Mouse (Mus musculus): Measurements from ENCODE around the gene Antxrl. TPM values are rescaled to one million over a fixed set of nuclear protein-coding genes. Genes with fewer than 3 reads are reported as not detected.

The Antxrl gene
- polyA plus RNA-seq, 1 experiment: not detected

DNA sequence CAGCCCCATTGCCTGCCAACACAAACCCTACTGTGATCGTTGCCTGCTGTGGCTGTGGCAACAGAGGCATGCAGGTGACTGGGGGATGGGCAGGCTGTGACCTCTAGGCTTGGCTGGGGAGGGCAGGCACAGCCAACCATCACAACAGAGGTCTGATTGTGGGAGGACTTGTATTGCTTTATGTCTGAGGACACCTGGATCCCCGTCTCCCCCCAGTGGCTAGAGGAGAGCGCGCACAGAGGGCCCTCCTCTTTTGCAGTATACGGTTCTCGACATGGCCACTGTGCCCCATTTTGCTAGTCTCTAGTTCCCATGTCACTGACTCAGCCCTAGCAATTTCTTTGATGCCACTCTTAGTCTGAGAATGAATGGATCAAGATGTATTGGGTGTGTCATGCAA, 19.2 kb downstream of the Antxrl start:
- no peaks in the 10 kb centered on the region for H3K4me1 ChIP-seq (ENCODE audit: control insufficient read depth, insufficient read depth, low read length)
- TF ChIP-seq POLR2A (IDR thresholded peaks at IDR 0.05; ENCODE audit: extremely low read depth, insufficient read depth, low read length) (no peak), CTCF (IDR thresholded peaks at IDR 0.05; ENCODE audit: extremely low read depth, insufficient read depth, low read length) (no peak)
- no peak overlapping the region for H3K4me3 ChIP-seq (ENCODE audit: insufficient read depth, low read length)

DNA sequence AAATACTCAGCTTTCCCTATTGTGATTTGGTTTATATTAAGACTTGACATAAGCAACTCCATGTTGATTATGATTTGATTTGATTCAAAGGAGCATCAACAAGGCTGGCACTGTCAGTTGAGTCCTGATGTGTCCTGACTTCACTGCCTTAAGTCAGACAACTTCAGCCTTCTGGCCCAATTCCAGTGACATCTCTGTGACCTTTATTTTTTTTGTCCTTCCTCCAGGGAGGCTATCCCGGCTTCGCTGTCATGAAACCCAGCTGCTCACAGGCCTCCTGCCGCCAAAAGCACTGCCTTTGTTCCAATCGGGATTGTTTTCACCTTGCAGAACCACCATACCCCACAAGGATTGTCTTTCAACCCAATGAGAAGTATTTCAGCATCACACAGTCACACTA, 22.8 kb downstream of the Antxrl start:
- no peaks in the 10 kb centered on the region for H3K4me1 ChIP-seq (ENCODE audit: control insufficient read depth, insufficient read depth, low read length)
- no peak overlapping the region for H3K4me3 ChIP-seq (ENCODE audit: insufficient read depth, low read length)
- no peak overlapping the region for H3K27ac ChIP-seq (ENCODE audit: insufficient read depth, low read length)
- no peak for TF ChIP-seq POLR2A (IDR thresholded peaks at IDR 0.05; ENCODE audit: extremely low read depth, insufficient read depth, low read length)
- no peak for TF ChIP-seq CTCF (IDR thresholded peaks at IDR 0.05; ENCODE audit: extremely low read depth, insufficient read depth, low read length)

More for the DNA sequence above, 19.2 kb downstream of the Antxrl start:
- no peak overlapping the region for H3K27ac ChIP-seq (ENCODE audit: insufficient read depth, low read length)

DNA sequence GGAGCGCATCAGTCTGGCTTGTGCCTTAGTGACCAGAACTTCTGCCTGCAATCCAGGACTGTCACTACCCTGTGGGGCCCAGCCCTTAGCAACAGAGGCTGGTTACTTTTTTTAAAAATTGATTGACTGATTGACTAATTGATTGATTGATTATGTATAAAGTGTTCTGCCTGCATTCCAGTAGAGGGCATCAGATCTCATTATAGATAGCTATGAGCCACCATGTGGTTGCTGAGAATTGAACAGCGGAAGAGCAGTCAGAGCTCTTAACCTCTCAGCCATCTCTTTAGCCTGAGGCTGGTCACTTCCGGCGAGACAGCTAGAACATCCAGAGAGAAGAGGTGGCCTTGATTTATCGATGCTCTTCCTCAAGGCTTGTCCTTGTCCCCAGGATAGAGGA, 24.7 kb downstream of the Antxrl start:
- no peak overlapping the region for H3K4me3 ChIP-seq (ENCODE audit: insufficient read depth, low read length)
- H3K4me1 ChIP-seq (ENCODE audit: control insufficient read depth, insufficient read depth, low read length): no peaks in the 10 kb centered on the region
- no peak overlapping the region for H3K27ac ChIP-seq (ENCODE audit: insufficient read depth, low read length)
- TF ChIP-seq CTCF (IDR thresholded peaks at IDR 0.05; ENCODE audit: extremely low read depth, insufficient read depth, low read length) (no peak), POLR2A (IDR thresholded peaks at IDR 0.05; ENCODE audit: extremely low read depth, insufficient read depth, low read length) (no peak)

DNA sequence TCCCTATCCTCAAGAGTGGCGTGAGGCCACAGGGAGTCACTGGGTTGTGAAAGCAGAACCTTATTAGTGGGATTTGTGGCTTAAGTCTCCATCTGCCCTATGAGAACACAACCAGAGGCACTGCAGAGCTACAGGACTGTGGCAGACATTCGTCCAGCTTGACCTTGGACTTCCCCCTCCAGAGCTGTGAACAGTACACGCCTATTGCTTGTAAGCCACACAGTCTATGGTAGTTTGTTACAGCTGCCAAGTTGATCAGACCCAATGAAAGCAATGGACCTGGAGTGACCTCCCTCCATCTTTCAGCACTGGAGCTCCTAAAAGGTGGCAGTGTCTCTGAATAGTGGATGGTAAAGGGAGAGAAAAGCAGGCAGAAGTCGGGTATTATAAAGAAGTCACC, 25.8 kb downstream of the Antxrl start:
- TF ChIP-seq POLR2A (IDR thresholded peaks at IDR 0.05; ENCODE audit: extremely low read depth, insufficient read depth, low read length) (no peak), CTCF (IDR thresholded peaks at IDR 0.05; ENCODE audit: extremely low read depth, insufficient read depth, low read length) (no peak)
- Histone ChIP-seq H3K4me3 (ENCODE audit: insufficient read depth, low read length) (no peak overlapping the region), H3K4me1 (ENCODE audit: control insufficient read depth, insufficient read depth, low read length) (no peaks in the 10 kb centered on the region), H3K27ac (ENCODE audit: insufficient read depth, low read length) (no peak overlapping the region)

DNA sequence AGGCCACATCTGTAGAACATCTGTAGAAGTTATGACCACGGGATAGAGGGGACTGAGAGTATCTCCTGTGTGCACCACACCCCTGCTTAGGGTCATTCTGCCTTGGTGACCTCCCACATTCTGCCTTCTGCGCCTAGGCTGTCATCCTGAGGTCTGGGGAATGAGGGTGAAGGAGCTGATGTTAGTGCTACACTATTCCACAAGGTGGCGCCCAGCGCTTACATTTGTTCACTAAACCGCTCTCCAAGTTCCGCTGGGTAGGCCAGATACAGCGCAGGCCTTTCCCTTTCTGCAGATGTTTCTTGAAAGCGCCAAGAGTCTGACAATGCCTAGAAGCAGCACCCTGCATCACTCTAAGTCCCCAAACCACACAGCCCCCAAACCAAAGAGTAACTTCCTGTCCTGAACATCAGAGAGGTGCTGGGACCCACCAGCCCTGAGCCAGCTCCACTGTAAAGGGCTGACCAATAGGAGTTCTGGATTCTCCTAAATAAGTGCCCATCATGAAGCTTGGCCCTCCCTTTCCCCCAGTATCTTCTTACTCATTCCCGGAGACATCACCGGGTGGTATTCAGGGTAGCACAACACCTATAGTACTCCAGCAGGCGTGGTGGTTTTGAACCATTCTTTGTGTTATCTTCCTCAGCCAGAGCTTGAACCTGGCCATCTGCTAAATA, 28.0 kb downstream of the Antxrl start:
- TF ChIP-seq POLR2A (IDR thresholded peaks at IDR 0.05; ENCODE audit: extremely low read depth, insufficient read depth, low read length) (no peak), CTCF (IDR thresholded peaks at IDR 0.05; ENCODE audit: extremely low read depth, insufficient read depth, low read length) (peak; percentile 94)
- H3K27ac ChIP-seq (ENCODE audit: insufficient read depth, low read length): no peak overlapping the region
- no peaks in the 10 kb centered on the region for H3K4me1 ChIP-seq (ENCODE audit: control insufficient read depth, insufficient read depth, low read length)
- no peak overlapping the region for H3K4me3 ChIP-seq (ENCODE audit: insufficient read depth, low read length)

DNA sequence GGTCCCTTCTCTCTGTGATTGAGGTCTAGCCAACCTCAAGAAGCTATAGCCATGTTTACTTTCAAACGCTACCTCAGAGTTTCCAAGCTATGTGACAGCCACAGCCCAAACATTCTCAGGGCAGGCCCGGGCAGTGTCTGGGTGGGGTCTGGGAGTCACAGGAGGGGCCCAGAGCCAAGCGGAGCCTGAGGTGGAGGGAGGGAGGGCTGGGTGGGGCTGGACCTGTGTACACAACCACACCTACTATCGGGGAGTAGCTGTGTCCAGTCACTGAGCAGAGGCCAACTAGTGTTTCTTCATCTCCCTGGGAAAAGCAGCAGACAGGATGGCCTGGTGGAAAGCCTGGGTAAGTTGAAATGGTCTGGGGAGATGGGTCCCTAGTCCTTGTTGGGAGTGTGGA, 33.2 kb downstream of the Antxrl start, which contains the start of gene Anxa8:
Gene Anxa8 (plus strand): TSS at position 251 of the 400 bp plus-strand sequence.
- Histone ChIP-seq H3K4me3 (ENCODE audit: insufficient read depth, low read length) (no peak within 1 kb of the TSS), H3K27ac (ENCODE audit: insufficient read depth, low read length) (no peak within 1 kb of the TSS), H3K4me1 (ENCODE audit: control insufficient read depth, insufficient read depth, low read length) (no peaks in the 10 kb centered on the region)
- TF ChIP-seq CTCF (IDR thresholded peaks at IDR 0.05; ENCODE audit: extremely low read depth, insufficient read depth, low read length) (no peak), POLR2A (IDR thresholded peaks at IDR 0.05; ENCODE audit: extremely low read depth, insufficient read depth, low read length) (no peak)

DNA sequence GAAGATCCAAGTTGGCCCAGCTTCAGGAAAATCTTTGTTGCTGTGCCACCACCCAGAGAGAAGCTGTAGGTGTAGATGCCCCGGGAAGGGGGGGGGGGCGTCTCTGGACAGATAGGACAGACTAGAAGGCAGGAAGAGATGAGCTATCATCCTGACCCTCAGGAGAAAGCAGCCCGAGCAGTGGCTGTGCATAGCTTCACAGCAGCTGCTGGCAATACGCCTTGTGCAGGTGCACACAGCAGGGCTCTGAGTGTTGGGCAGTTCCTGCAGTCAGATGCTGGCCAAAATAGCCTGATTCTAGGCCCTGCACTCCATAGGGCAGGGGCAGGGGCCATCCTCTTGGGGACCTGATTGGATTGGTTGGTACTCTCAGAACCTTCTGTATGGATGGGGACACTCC, 34.3 kb downstream of the Antxrl start:
- Histone ChIP-seq H3K4me3 (ENCODE audit: insufficient read depth, low read length) (no peak overlapping the region), H3K4me1 (ENCODE audit: control insufficient read depth, insufficient read depth, low read length) (no peaks in the 10 kb centered on the region), H3K27ac (ENCODE audit: insufficient read depth, low read length) (no peak overlapping the region)
- no peak for TF ChIP-seq CTCF (IDR thresholded peaks at IDR 0.05; ENCODE audit: extremely low read depth, insufficient read depth, low read length)
- no peak for TF ChIP-seq POLR2A (IDR thresholded peaks at IDR 0.05; ENCODE audit: extremely low read depth, insufficient read depth, low read length)

DNA sequence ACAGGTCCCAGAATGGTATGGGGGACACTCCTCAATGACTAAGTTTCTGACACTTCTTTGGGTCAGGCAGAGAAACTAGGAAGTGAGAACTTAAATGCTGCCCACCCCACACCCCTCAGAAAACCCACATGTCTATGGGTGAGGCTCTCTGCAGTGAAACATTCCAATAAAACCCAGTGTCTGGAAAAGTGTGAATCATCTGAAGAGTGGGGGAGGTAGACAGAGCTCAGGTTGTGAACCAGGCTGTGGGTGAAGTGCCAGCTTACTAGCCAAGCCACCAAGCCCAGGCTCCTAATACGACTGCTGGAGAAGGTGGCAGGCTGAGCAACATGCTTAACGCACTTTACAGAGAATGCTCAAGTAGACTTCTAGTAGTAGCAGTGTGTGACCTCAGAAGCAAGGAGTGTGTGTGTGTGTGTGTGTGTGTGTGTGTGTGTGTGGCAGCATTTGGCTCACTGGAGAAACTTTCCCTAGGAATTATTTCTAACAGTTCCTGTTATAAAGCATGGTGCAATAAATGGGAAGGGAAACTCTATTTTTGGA, 35.4 kb downstream of the Antxrl start:
- Histone ChIP-seq H3K4me1 (ENCODE audit: control insufficient read depth, insufficient read depth, low read length) (no peaks in the 10 kb centered on the region), H3K27ac (ENCODE audit: insufficient read depth, low read length) (no peak overlapping the region), H3K4me3 (ENCODE audit: insufficient read depth, low read length) (no peak overlapping the region)
- no peak for TF ChIP-seq POLR2A (IDR thresholded peaks at IDR 0.05; ENCODE audit: extremely low read depth, insufficient read depth, low read length)
- TF ChIP-seq CTCF (IDR thresholded peaks at IDR 0.05; ENCODE audit: extremely low read depth, insufficient read depth, low read length): no peak

DNA sequence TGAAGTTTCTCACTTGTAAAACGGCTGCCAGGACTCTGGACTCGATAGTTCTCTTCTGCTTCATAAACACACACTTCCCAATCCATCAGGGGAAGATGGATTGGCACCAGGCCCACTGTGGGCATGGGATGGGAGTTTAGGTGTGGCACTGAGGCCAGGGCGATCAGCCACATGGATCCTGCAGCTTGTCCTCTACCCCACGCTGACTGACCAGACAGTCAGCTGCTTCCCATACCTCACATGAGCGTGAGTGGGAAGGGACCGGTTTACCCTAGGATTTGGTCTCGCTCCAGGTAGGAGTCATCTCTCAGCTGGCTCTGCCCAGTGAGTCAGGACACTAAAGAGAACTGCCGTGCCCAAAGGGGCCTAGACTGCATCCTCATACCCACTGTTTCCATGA, 37.3 kb downstream of the Antxrl start:
- Histone ChIP-seq H3K4me1 (ENCODE audit: control insufficient read depth, insufficient read depth, low read length) (no peaks in the 10 kb centered on the region), H3K4me3 (ENCODE audit: insufficient read depth, low read length) (no peak overlapping the region), H3K27ac (ENCODE audit: insufficient read depth, low read length) (no peak overlapping the region)
- TF ChIP-seq CTCF (IDR thresholded peaks at IDR 0.05; ENCODE audit: extremely low read depth, insufficient read depth, low read length) (no peak), POLR2A (IDR thresholded peaks at IDR 0.05; ENCODE audit: extremely low read depth, insufficient read depth, low read length) (no peak)

DNA sequence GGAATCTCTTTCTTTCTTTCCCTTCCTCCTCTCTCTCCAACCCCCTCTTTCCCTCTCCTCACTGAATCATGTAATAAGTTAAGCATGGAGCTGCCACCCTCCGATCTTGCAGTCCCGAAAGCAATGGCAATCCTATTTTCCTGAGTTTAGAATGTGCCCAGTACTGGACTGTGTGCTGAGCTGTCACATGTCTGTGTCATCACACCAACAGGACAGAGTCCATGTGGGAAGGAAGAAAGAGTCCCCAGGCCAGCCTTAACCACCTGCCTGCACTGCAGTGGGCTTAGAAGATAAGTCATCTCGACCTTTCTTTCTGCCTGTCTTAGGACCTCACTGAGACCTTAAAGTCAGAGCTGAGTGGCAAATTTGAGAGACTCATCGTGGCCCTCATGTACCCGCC, 39.0 kb downstream of the Antxrl start:
- no peak overlapping the region for H3K4me3 ChIP-seq (ENCODE audit: insufficient read depth, low read length)
- H3K27ac ChIP-seq (ENCODE audit: insufficient read depth, low read length): no peak overlapping the region
- no peaks in the 10 kb centered on the region for H3K4me1 ChIP-seq (ENCODE audit: control insufficient read depth, insufficient read depth, low read length)
- no peak for TF ChIP-seq POLR2A (IDR thresholded peaks at IDR 0.05; ENCODE audit: extremely low read depth, insufficient read depth, low read length)
- TF ChIP-seq CTCF (IDR thresholded peaks at IDR 0.05; ENCODE audit: extremely low read depth, insufficient read depth, low read length): no peak
